Mouse (Mus musculus) liver, embryonic 15.5 days (tissue): ENCODE data around the gene 1700028K03Rik. TPM values are rescaled to one million over a fixed set of nuclear protein-coding genes. Genes with fewer than 3 reads are reported as not detected.

Source experiments
- ATAC-seq: fragments of 200-750 bp; cut with Nextera tagmentation; 2 replicates; pipeline ENCODE4 v1.8.0; 2017; ENCODE audit warnings: moderate number of reproducible peaks, mild to moderate bottlenecking, moderate library complexity; ENCODE audit not compliant: insufficient read depth
- H3K27ac ChIP-seq: fragments of 300-500 bp; sonication (generic); replicated peaks from 2 replicates; pipeline ENCODE4 v1.5.1; 2015; ENCODE audit warnings: mild to moderate bottlenecking, inconsistent platforms
- H3K27me3 ChIP-seq: fragments of 300-500 bp; sonication (generic); 2 replicates; pipeline ENCODE4 v1.6.1; 2015; ENCODE audit warnings: mild to moderate bottlenecking, inconsistent platforms
- H3K36me3 ChIP-seq: fragments of 300-500 bp; sonication (generic); replicated peaks from 2 replicates; pipeline ENCODE4 v1.6.1; 2015; ENCODE audit warnings: moderate library complexity, mild to moderate bottlenecking, inconsistent platforms
- H3K4me1 ChIP-seq: fragments of 300-500 bp; sonication (generic); replicated peaks from 2 replicates; pipeline ENCODE4 v1.6.1; 2015; ENCODE audit warnings: inconsistent platforms
- H3K4me2 ChIP-seq: fragments of 300-500 bp; sonication (generic); 2 replicates; pipeline ENCODE4 v1.6.1; 2015; ENCODE audit warnings: moderate library complexity, mild to moderate bottlenecking, inconsistent platforms
- H3K4me3 ChIP-seq: fragments of 300-500 bp; sonication (generic); replicated peaks from 2 replicates; pipeline ENCODE4 v1.5.1; 2015; ENCODE audit warnings: mild to moderate bottlenecking, inconsistent platforms
- H3K9ac ChIP-seq: fragments of 300-500 bp; sonication (generic); 2 replicates; pipeline ENCODE4 v1.6.1; 2015; ENCODE audit warnings: moderate library complexity, mild to moderate bottlenecking, inconsistent platforms
- H3K9me3 ChIP-seq: fragments of 300-500 bp; sonication (generic); replicated peaks from 2 replicates; pipeline ENCODE4 v1.6.1; 2016; ENCODE audit warnings: inconsistent platforms
- WGBS: fragments of 180-500 bp; shearing (Covaris S2); methylation state at CpG from one replicate; pipeline ENCODE4 v1.1.7; 2015; ENCODE audit warnings: mixed read lengths; ENCODE audit not compliant: insufficient replicate concordance; 5-methylcytosine and 5-hydroxymethylcytosine counted together
- polyA plus RNA-seq: library from polyadenylated mRNA; unstranded; fragments of >200 nt; fragmentation: Nextera tagmentation; extraction: Ambion mirVana; gene quantifications from 2 replicates; pipeline ENCODE4 v1.2.1, GENCODE M21; 2015

Gene 1700028K03Rik
- polyA plus RNA-seq: 0.02 TPM in 1 of 2 replicates, not detected in the other

DNA sequence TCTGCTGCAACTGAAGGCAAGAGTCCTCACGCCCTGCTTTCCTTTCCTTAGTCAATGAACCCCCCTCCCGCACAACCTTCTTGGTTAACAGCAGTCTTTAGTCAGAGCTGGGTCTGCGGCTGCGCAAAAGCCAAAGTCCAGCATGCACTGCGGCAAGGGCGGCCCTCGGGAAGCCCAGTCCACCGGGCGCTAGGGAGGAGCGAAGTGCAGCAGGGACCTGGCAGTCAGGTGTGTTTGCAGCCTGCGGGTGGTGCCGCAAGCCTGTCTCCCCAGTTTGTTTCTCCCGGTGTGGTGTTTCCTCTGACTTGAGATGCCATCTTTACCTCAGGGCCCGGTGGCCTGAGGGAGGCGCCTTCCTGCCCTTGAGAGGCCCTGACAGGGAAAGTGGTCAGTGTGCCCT lies at the start of gene 1700028K03Rik:
TSS of gene 1700028K03Rik (plus strand) at position 129 of the 400 bp plus-strand sequence.
- peaks cover 12% of the 10 kb centered on the region for H3K4me1 ChIP-seq
- H3K27ac ChIP-seq: no peak within 1 kb of the TSS
- peak within 1 kb of the TSS; percentile 23; the same call in 1 of the 2 replicates for H3K4me2 ChIP-seq
- no peaks in the 10 kb centered on the region for H3K36me3 ChIP-seq
- 72% methylated on average over 15 of the region's 15 CpGs for WGBS
- no peaks in the 10 kb centered on the region for H3K9me3 ChIP-seq
- no peaks in the 10 kb centered on the region for H3K27me3 ChIP-seq
- no peak within 1 kb of the TSS for H3K4me3 ChIP-seq
- H3K9ac ChIP-seq: no peak within 1 kb of the TSS
- no peak for ATAC-seq

DNA sequence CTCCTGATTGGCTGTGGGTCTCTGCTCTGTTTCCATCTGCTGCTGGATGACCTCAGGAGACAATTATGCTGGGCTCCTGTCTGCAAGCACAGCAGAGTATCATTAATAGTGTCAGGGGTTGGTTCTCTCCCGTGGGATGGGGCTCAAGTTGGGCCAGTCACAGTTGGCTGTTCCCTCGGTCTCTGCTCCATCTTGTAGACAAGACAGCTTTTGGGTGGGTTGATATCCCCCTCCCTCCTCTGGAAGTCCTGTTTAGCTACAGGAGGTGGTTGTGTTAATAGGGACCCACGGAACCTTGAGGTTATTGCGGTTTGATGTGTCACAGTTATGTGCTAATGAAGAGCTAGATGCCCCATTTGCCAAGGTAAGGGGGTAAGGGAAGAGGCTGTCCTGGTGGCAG lies 45.5 kb upstream of the 1700028K03Rik start:
- 58% methylated on average over 4 of the region's 4 CpGs for WGBS
- Histone ChIP-seq H3K36me3 (0 out of 2 replicates have a peak, but pooled peaks cover 5% of the 10 kb centered on the region), H3K4me1 (no peaks in the 10 kb centered on the region), H3K27ac (no peak overlapping the region), H3K9me3 (no peaks in the 10 kb centered on the region), H3K4me3 (no peak overlapping the region), H3K27me3 (no peaks in the 10 kb centered on the region), H3K9ac (no peak overlapping the region), H3K4me2 (no peak overlapping the region)
- no peak for ATAC-seq

DNA sequence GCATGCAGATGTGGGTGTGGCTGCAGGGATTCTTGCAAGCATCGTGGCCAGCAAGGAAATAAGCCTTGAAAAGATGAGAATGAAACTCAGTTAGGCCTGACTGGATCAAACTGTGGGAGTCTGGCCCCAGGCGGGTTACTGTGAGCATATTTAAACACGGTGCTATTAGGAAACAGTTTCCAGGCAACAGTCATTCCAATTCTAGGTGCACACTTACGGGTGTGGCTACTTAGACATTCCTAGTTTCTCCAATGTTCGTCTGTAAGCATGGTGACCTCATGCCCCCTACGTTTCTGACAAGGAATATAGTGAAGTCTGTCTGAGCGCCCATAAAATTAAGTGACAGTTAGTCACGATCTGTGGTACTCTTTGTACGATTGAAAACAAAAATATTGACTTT lies 43.5 kb upstream of the 1700028K03Rik start:
- Histone ChIP-seq H3K9ac (no peak overlapping the region), H3K9me3 (peaks cover 4% of the 10 kb centered on the region; the same call in 1 of the 2 replicates), H3K4me3 (no peak overlapping the region), H3K4me2 (no peak overlapping the region), H3K4me1 (no peaks in the 10 kb centered on the region), H3K27me3 (no peaks in the 10 kb centered on the region), H3K36me3 (peaks cover 10% of the 10 kb centered on the region; the same call in 1 of the 2 replicates), H3K27ac (no peak overlapping the region)
- 67% methylated on average over 9 of the region's 9 CpGs for WGBS
- ATAC-seq: no peak

DNA sequence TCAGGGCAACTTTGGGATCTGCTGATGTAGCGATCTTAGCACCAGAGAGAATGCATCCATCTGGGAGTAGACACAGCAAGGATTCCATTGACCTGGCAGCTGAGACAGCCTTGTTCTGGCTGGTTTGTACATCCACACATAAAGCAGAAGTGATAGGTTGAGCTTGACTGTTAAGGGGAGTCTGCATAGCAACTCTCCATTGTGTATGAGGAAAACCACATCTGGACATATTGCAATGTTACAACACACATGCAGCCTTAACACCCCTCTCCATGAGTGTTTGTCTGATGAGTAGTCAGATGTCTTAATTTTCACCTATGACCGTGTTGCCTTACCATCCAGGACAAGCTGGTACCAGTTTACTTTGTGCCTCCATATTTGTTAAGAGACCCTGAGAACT lies 42.0 kb upstream of the 1700028K03Rik start:
- Histone ChIP-seq H3K4me1 (no peaks in the 10 kb centered on the region), H3K36me3 (peaks cover 10% of the 10 kb centered on the region; the same call in 1 of the 2 replicates), H3K27ac (no peak overlapping the region), H3K9ac (no peak overlapping the region), H3K4me2 (no peak overlapping the region), H3K4me3 (no peak overlapping the region), H3K27me3 (no peaks in the 10 kb centered on the region), H3K9me3 (peaks cover 4% of the 10 kb centered on the region; the same call in 1 of the 2 replicates)
- ATAC-seq: no peak
- WGBS: 69% methylated on average over 2 of the region's 2 CpGs

DNA sequence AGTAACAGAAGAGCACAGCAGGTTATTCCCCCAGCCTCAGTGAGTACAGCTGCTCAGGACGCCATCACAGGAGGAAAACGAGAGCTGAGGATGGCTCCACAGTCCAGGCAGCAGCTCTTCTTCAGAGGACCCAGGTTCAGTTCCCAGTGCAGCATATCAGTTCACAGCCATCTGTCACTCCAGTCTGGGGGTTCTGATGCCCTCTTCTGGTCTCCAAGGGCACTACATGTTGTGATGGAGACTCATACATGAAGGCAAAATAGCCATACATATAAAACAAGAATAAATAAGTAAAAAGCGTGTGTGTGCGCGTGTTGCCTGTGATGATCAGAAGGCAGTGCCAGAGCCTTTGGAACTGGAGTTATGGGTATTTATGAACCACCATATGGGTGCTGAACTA lies 39.8 kb upstream of the 1700028K03Rik start:
- H3K4me3 ChIP-seq: no peak overlapping the region
- H3K27me3 ChIP-seq: no peaks in the 10 kb centered on the region
- 79% methylated on average over 5 of the region's 5 CpGs for WGBS
- no peak overlapping the region for H3K27ac ChIP-seq
- ATAC-seq: no peak
- H3K4me1 ChIP-seq: no peaks in the 10 kb centered on the region
- no peak overlapping the region for H3K4me2 ChIP-seq
- no peak overlapping the region for H3K9ac ChIP-seq
- peaks cover 10% of the 10 kb centered on the region; the same call in 1 of the 2 replicates for H3K36me3 ChIP-seq
- peaks cover 4% of the 10 kb centered on the region; the same call in 1 of the 2 replicates for H3K9me3 ChIP-seq

DNA sequence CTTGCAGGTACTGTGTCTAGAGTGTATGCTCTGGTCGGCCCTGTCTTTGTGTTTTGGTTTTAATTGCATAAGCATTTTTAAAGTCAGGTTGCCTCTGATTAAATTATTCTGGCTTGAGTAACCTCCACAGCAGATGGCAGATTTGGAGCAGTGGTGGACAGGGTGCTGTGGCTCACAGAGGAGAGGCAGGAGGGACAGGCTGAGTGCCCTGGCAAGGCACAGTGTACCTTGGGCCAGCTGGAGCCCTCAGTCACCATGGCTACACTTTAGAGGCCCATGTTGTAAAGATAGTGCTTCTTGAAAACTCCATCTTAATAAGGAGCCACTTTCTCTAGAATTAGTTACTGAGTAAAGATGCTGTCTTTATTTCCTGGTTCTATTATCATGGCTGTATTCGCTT lies 38.5 kb upstream of the 1700028K03Rik start:
- no peaks in the 10 kb centered on the region for H3K27me3 ChIP-seq
- H3K4me2 ChIP-seq: no peak overlapping the region
- H3K9ac ChIP-seq: no peak overlapping the region
- H3K4me3 ChIP-seq: no peak overlapping the region
- 76% methylated on average over 2 of the region's 2 CpGs for WGBS
- H3K4me1 ChIP-seq: no peaks in the 10 kb centered on the region
- H3K9me3 ChIP-seq: peaks cover 4% of the 10 kb centered on the region; the same call in 1 of the 2 replicates
- H3K36me3 ChIP-seq: peaks cover 13% of the 10 kb centered on the region; the same call in 1 of the 2 replicates
- H3K27ac ChIP-seq: no peak overlapping the region
- ATAC-seq: no peak

DNA sequence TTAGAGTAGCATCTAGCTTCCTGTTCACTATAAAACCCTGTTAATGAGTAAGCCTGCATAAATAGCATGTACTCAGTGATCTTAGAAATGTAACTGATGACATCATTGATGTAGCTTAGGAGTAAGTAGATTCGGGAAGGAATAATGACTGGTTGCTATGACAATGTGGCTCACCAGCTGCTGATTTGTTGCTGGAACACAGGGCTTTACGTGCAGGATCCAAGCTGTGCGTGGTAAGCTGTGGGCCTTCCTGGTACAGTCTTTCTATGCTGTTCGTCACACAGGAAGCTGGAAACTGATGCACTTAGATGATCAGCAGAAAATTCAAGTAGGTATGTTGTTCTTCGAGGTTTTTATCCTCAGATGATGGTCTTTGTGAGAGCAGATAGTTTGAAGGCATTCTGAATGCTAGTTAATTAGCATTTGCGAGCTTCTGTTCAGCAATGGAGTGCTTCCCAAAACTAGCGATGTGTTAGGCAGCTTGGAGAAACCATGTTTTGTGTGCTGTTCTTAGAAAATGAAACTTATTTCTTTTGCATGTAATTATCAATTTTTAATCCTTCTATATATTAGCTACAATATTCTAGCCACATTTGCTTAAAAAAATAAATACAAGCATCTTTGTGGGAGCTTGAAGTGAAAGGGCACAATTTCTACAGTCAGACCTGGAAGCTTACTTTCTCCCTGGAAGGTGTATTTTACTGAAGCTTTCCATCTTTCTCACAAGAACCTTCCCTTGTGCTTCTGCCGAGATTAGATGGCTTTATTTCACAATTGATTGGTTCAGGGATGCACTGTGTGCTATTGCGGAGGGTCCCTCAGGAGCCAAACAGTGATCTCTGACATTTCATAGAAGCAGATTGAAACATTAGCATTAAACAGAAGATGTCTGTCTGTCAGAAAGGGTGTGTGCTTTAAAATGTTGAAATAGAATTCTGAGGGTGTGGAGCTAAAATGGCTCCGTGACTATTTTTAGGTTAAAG lies 36.7 kb upstream of the 1700028K03Rik start:
- no peak for ATAC-seq

DNA sequence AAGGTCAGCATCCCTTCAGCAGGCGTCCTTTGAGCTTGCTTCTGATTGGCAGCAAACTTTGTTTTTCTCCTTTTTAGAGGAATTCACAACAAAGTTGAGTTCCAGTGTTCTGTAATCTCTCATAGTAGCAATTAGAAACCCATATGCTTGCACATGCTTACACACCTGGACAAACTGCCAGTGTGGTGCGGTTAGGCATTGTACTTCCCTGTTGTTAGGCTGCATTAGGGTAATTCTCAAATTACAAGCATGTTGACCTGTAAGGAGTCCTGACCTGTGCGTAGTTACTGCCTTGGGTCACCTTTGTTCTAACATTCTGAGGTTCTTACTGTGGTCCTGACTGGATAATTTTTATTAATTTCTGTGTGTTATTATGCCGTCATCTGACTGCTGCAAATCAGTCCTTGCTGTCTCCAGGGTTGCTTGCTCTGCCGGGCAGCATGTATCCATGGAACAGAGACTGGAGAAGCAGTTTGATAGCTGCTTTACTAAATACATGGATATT lies 35.7 kb upstream of the 1700028K03Rik start:
- H3K4me1 ChIP-seq: no peaks in the 10 kb centered on the region
- no peak overlapping the region for H3K4me2 ChIP-seq
- H3K4me3 ChIP-seq: no peak overlapping the region
- no peak overlapping the region for H3K9ac ChIP-seq
- peaks cover 4% of the 10 kb centered on the region; the same call in 1 of the 2 replicates for H3K9me3 ChIP-seq
- 72% methylated on average over 5 of the region's 5 CpGs for WGBS
- H3K36me3 ChIP-seq: peaks cover 8% of the 10 kb centered on the region; the same call in 1 of the 2 replicates
- no peak for ATAC-seq
- H3K27ac ChIP-seq: no peak overlapping the region
- no peaks in the 10 kb centered on the region for H3K27me3 ChIP-seq

More for the DNA sequence above, 36.7 kb upstream of the 1700028K03Rik start:
- Histone ChIP-seq H3K4me3 (no peak overlapping the region), H3K9ac (no peak overlapping the region), H3K4me1 (no peaks in the 10 kb centered on the region), H3K27ac (no peak overlapping the region), H3K9me3 (peaks cover 4% of the 10 kb centered on the region; the same call in 1 of the 2 replicates), H3K27me3 (no peaks in the 10 kb centered on the region), H3K36me3 (peaks cover 8% of the 10 kb centered on the region; the same call in 1 of the 2 replicates), H3K4me2 (no peak overlapping the region)
- 64% methylated on average over 10 of the region's 10 CpGs for WGBS

DNA sequence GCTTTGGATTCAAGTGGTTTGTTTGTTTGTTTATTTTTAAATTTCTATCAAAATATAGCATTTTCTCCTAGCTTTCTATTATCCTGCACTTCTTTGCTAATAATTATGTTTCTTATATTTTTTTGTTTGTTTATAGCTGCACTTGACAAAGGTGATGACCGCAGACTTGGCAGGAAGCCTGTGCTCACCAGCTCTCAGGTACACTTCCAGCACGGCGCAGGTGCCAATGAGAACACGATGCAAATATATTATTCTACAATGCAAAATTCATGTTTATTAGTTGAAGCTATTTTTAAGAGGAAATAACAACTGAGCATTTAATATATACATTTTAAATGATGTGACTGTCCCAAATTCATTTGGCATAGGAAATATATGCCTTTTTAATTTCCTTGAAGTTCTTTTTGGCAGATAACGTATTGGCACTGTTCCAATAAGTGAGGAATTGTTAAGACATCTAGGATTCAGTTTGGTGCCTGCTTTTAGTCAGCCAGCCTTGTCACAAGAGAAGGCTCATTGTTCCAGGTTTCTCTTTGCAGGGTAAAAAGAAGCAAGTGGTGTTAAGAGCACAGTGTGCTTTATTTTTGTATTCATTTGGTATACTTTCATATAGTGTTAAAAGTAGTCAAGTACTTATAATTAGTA lies 34.5 kb upstream of the 1700028K03Rik start:
- Histone ChIP-seq H3K36me3 (0 out of 2 replicates have a peak, but pooled peaks cover 3% of the 10 kb centered on the region), H3K27ac (no peak overlapping the region), H3K9ac (no peak overlapping the region), H3K4me1 (no peaks in the 10 kb centered on the region), H3K27me3 (no peaks in the 10 kb centered on the region), H3K4me3 (no peak overlapping the region), H3K4me2 (no peak overlapping the region), H3K9me3 (no peaks in the 10 kb centered on the region)
- no peak for ATAC-seq
- WGBS: 79% methylated on average over 5 of the region's 5 CpGs

DNA sequence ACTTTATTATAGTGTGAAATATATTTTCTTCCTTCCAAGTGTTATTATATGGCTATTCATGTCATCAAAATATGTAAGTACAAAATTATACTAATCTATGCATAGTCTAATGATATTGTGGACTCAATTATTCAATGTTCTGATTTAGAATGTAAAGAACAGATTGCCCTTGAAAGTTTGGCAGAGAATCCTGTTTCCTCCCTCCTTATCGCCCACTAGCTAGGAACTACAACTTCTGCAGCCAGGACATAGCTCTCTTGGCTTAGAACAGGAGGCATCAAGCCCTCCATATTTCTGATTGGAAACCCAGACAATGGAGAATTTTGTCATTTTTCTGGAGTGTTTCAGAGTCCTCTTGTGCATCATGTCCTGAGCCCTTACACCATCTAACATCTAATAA lies 33.8 kb upstream of the 1700028K03Rik start:
- WGBS: 60% methylated on average over 1 of the region's 1 CpGs
- ATAC-seq: no peak

DNA sequence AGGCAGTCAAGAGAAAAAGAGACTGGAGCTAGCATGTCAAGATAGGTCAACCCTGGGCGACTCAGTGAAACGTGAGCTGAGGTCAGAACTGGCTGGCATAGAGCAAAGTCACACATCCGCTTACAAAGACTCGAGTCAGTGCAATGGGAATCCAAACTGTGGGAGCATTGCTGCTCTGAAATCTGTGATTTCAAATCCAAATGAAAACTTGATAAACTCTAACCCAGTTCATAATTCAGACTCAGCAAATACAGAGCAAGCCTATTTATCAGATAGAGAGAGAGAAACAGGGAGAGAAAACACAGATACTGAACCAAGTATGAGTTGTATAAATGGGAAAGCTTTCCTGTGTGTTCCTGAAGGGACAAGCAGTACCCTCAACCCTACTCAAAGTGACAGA lies 27.2 kb upstream of the 1700028K03Rik start, which contains the start of gene Gm42669:
TSS of gene Gm42669 (plus strand) at position 301 of the 400 bp plus-strand sequence.
- Histone ChIP-seq H3K9ac (no peak within 1 kb of the TSS), H3K4me1 (no peaks in the 10 kb centered on the region), H3K4me2 (no peak within 1 kb of the TSS), H3K27ac (no peak within 1 kb of the TSS), H3K4me3 (no peak within 1 kb of the TSS), H3K36me3 (no peaks in the 10 kb centered on the region), H3K9me3 (no peaks in the 10 kb centered on the region), H3K27me3 (no peaks in the 10 kb centered on the region)
- no peak for ATAC-seq
- 61% methylated on average over 4 of the region's 4 CpGs for WGBS

More for the DNA sequence above, 33.8 kb upstream of the 1700028K03Rik start:
- Histone ChIP-seq H3K9ac (no peak overlapping the region), H3K4me1 (no peaks in the 10 kb centered on the region), H3K4me3 (no peak overlapping the region), H3K36me3 (0 out of 2 replicates have a peak, but pooled peaks cover 3% of the 10 kb centered on the region), H3K4me2 (no peak overlapping the region), H3K27ac (no peak overlapping the region), H3K27me3 (no peaks in the 10 kb centered on the region), H3K9me3 (no peaks in the 10 kb centered on the region)
